Mouse (Mus musculus) lung, adult 2 months (tissue): Measurements from ENCODE around the gene Mrln.

Experiments
- CTCF ChIP-seq: fragments of 200-500 bp; IDR thresholded peaks from 2 replicates; pipeline ENCODE4 v1.5.1; 2011; ENCODE audit warnings: mild to moderate bottlenecking, low read length, control low read depth; ENCODE audit not compliant: insufficient read depth
- POLR2A ChIP-seq: fragments of 200-500 bp; IDR thresholded peaks from 2 replicates; pipeline ENCODE4 v1.6.1; 2011; ENCODE audit warnings: low read depth, mild to moderate bottlenecking, control low read depth, low read length, borderline replicate concordance; ENCODE audit errors: extremely low read depth

DNA sequence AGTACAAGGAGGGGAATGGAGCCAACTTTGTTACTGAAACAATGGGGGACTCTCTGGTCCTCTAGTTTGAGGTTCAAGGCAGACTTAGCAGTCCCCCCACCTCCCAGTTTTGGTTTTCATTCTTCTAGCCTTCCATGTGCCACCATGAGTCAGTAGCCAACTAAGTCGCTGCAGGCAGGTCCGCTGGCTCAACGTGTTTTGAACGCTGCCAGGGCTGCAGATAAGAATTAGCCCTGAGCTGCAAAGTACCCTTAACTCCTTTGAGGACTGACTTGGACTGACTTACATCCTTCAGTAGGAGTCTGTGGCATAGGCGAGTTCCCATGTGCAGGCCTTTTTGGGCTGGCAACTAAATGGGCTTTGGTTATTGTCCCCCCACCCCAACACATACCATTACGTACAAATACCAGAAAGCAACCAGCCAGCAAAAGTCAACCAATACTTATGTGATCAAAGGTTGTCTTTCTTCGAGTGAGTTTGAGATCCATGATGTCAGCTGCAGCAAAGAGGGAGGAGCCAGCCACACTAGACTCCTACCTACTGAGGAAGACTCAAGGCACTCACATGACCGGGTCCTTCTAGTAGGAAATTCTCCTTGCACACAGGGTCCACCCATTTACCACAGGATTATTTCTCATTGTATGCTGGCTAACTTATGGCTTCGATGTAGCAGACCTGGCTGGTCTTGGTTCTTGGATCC, 60.0 kb downstream of the Mrln start:
- TF ChIP-seq CTCF, result no peak
- no peak for TF ChIP-seq POLR2A
